Mouse (Mus musculus) kidney, adult 2 months (tissue): ENCODE measurements around the gene Dab1. TPM values are rescaled to one million over a fixed set of nuclear protein-coding genes. Genes with fewer than 3 reads are reported as not detected.

Source experiments
- DNase-seq: peaks from one replicate; pipeline ENCODE4 v3.0.0; 2021
- H3K27ac ChIP-seq: fragments of 200-500 bp; 2 replicates; pipeline ENCODE4 v1.5.1; 2012; ENCODE audit warnings: low read depth, low read length, control low read depth, inconsistent platforms; ENCODE audit not compliant: insufficient read depth
- H3K27me3 ChIP-seq: fragments of 200-500 bp; replicated peaks from 2 replicates; pipeline ENCODE4 v1.6.1; 2012; ENCODE audit warnings: mild to moderate bottlenecking, moderate library complexity, low read length, inconsistent platforms; ENCODE audit not compliant: control insufficient read depth, insufficient read depth
- H3K36me3 ChIP-seq: fragments of 200-500 bp; 2 replicates; pipeline ENCODE4 v1.6.1; 2012; ENCODE audit warnings: mild to moderate bottlenecking, moderate library complexity, low read length, inconsistent platforms; ENCODE audit not compliant: control insufficient read depth, insufficient read depth
- H3K4me1 ChIP-seq: fragments of 200-500 bp; 2 replicates; pipeline ENCODE4 v1.6.1; 2011; ENCODE audit warnings: low read length; ENCODE audit not compliant: control insufficient read depth, insufficient read depth
- H3K4me3 ChIP-seq: fragments of 200-500 bp; 2 replicates; pipeline ENCODE4 v1.5.1; 2011; ENCODE audit warnings: mild to moderate bottlenecking, low read depth, low read length, control low read depth; ENCODE audit not compliant: insufficient read depth
- CTCF ChIP-seq: fragments of 200-500 bp; conservative IDR thresholded peaks from 2 replicates; pipeline ENCODE4 v1.5.1; 2011; ENCODE audit warnings: low read depth, mild to moderate bottlenecking, control low read depth, low read length, moderate library complexity, mixed read lengths; ENCODE audit not compliant: insufficient read depth, insufficient read length
- POLR2A ChIP-seq: fragments of 200-500 bp; IDR thresholded peaks from one replicate; pipeline ENCODE4 v1.6.1; 2011; ENCODE audit warnings: low read depth, low read length, control low read depth
- WGBS: fragments of 180-500 bp; shearing (Covaris S2); methylation state at CpG from one replicate; pipeline ENCODE4 v1.1.7; 2018; 5-methylcytosine and 5-hydroxymethylcytosine counted together
- polyA plus RNA-seq: library from polyadenylated mRNA; depleted of rRNA; stranded (reverse); fragments of >200 nt; gene quantifications from 2 replicates; pipeline ENCODE4 v1.2.3, GENCODE M21; 2012

Gene Dab1
- polyA plus RNA-seq, 1 experiment = 3.3 TPM

GRCm38 (mm10) chr4:104204047-104204446 lies 584.9 kb downstream of the Dab1 start:
- no peak for DNase-seq
- WGBS = 40% methylated on average over 6 of the region's 6 CpGs
- H3K4me3 ChIP-seq = no peak overlapping the region
- H3K27me3 ChIP-seq = no peaks in the 10 kb centered on the region
- TF ChIP-seq POLR2A = no peak
- no peak for TF ChIP-seq CTCF
- H3K36me3 ChIP-seq = no peaks in the 10 kb centered on the region
- no peaks in the 10 kb centered on the region for H3K4me1 ChIP-seq
- H3K27ac ChIP-seq = no peak overlapping the region

- Histone ChIP-seq H3K4me3 (no peak overlapping the region), H3K36me3 (no peaks in the 10 kb centered on the region), H3K27ac (no peak overlapping the region), H3K27me3 (no peaks in the 10 kb centered on the region), H3K4me1 (no peaks in the 10 kb centered on the region)
- DNase-seq = no peak
- 85% methylated on average over 5 of the region's 5 CpGs for WGBS
- TF ChIP-seq CTCF (no peak), POLR2A (no peak)
Observed at GRCm38 (mm10) chr4:104206639-104207038, 587.5 kb downstream of the Dab1 start.

GRCm38 (mm10) chr4:104209081-104209480 lies 589.9 kb downstream of the Dab1 start:
- no peaks in the 10 kb centered on the region for H3K27me3 ChIP-seq
- WGBS = 44% methylated on average over 2 of the region's 2 CpGs

GRCm38 (mm10) chr4:104210796-104211195 lies 591.6 kb downstream of the Dab1 start:
- Histone ChIP-seq H3K4me1 (no peaks in the 10 kb centered on the region), H3K27me3 (no peaks in the 10 kb centered on the region), H3K36me3 (no peaks in the 10 kb centered on the region), H3K27ac (no peak overlapping the region), H3K4me3 (no peak overlapping the region)
- 92% methylated on average over 1 of the region's 1 CpGs for WGBS
- DNase-seq = no peak
- TF ChIP-seq POLR2A = no peak
- no peak for TF ChIP-seq CTCF

More at GRCm38 (mm10) chr4:104209081-104209480, 589.9 kb downstream of the Dab1 start:
- TF ChIP-seq CTCF (peak; percentile 44), POLR2A (no peak)
- no peak overlapping the region for H3K27ac ChIP-seq
- peak; percentile 21 for DNase-seq
- H3K36me3 ChIP-seq = no peaks in the 10 kb centered on the region
- no peak overlapping the region for H3K4me3 ChIP-seq
- no peaks in the 10 kb centered on the region for H3K4me1 ChIP-seq

GRCm38 (mm10) chr4:104211531-104212455 lies 592.6 kb downstream of the Dab1 start:
- Histone ChIP-seq H3K36me3 (no peaks in the 10 kb centered on the region), H3K4me3 (no peak overlapping the region), H3K27ac (no peak overlapping the region), H3K27me3 (no peaks in the 10 kb centered on the region), H3K4me1 (no peaks in the 10 kb centered on the region)
- DNase-seq = peak; percentile 20
- WGBS = 48% methylated on average over 9 of the region's 9 CpGs
- TF ChIP-seq CTCF (no peak), POLR2A (no peak)

GRCm38 (mm10) chr4:104214724-104215123 lies 595.6 kb downstream of the Dab1 start:
- H3K27me3 ChIP-seq = no peaks in the 10 kb centered on the region
- TF ChIP-seq CTCF (no peak), POLR2A (no peak)
- 70% methylated on average over 7 of the region's 7 CpGs for WGBS
- DNase-seq = no peak
- no peaks in the 10 kb centered on the region for H3K36me3 ChIP-seq
- no peaks in the 10 kb centered on the region for H3K4me1 ChIP-seq
- H3K4me3 ChIP-seq = no peak overlapping the region
- no peak overlapping the region for H3K27ac ChIP-seq

GRCm38 (mm10) chr4:104217336-104217735 lies 598.2 kb downstream of the Dab1 start:
- Histone ChIP-seq H3K27ac (no peak overlapping the region), H3K36me3 (no peaks in the 10 kb centered on the region), H3K27me3 (no peaks in the 10 kb centered on the region), H3K4me1 (no peaks in the 10 kb centered on the region), H3K4me3 (no peak overlapping the region)
- no peak for DNase-seq
- TF ChIP-seq POLR2A = no peak
- no peak for TF ChIP-seq CTCF
- WGBS = 53% methylated on average over 4 of the region's 4 CpGs
